Comparison of ENCODE assay signal across 13 mouse cellular contexts in the genomic region with DNA sequence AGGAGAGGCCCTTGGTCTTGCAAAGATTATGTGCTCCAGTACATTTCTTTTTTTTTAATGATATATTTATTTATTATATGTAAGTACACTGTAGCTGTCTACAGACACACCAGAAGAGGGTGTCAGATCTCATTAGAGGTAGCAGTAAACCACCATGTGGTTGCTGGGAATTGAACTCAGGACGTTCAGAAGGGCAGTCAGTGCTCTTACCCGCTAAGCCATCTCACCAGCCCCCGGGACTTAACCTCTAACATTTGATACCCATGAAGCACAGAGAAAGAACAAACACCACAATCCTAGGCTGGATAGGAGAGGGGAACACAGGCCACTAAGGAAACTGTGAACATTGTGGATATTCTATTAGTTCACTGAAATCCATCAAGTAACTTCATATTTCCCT. TPM values are rescaled to one million over a fixed set of nuclear protein-coding genes. Genes with fewer than 3 reads are reported as not detected.
DNase-seq lines count a peak whose midpoint lies in the region; TF ChIP-seq lines count a peak whose summit lies in the region.
"Not testable (repeated sequence)": the region's sequence is repeated elsewhere in the genome, so short reads cannot be mapped to it uniquely, and the experiment has no call there.
"Had no signal": no experiment of that assay in that cellular context is flagged by ENCODE, and none has a peak within 500 bp of the region (broad histone marks: within the 10 kb centered on the region; RNA-seq: fewer than 3 reads in every experiment).

No protein-coding gene starts in this region.

- 87% methylated on average over 3 of the region's 3 CpGs for whole genome bisulfite sequencing in thymus, adult 2 months

- not testable (repeated sequence) for H3K4me3 ChIP-seq in thymus, adult 2 months (ENCODE audit: control insufficient read depth, insufficient read depth, low read length)

- DNase-seq in 3134 (ENCODE audit: extremely low read depth, insufficient read length, low spot score): peak; percentile 36
- peak; percentile 94 for DNase-seq in heart, adult 11 months
- peak; percentile 14 for DNase-seq in kidney, postnatal 10 days
- peak; percentile 22 to 27 for DNase-seq in right cerebral cortex, postnatal 10 days (ENCODE audit: low spot score in 2 of 2)
- DNase-seq in spleen, postnatal 4 days (ENCODE audit: low spot score in 2 of 2): peak; percentile 24 to 76
- peak; percentile 45 for DNase-seq in testis, postnatal 10 days (ENCODE audit: low spot score)
- DNase-seq in thymus, adult 2 months: peak; percentile 17
- peak; percentile 16 for DNase-seq in thymus, postnatal 14 days

- not testable (repeated sequence) for H3K27ac ChIP-seq in thymus, adult 2 months (ENCODE audit: control insufficient read depth, insufficient read depth, low read length)

- TF ChIP-seq CTCF in thymus, adult 2 months (IDR thresholded peaks at IDR 0.05; ENCODE audit: borderline replicate concordance, control insufficient read depth, extremely low read depth, insufficient read depth, low read length, poor library complexity): not testable (repeated sequence)

- H3K27me3 ChIP-seq in thymus, adult 2 months (ENCODE audit: control insufficient read depth, insufficient read depth, low read length): not testable (repeated sequence)

- TF ChIP-seq POLR2A in thymus, adult 2 months (IDR thresholded peaks at IDR 0.05; ENCODE audit: control insufficient read depth, extremely low read depth, insufficient read depth, low read length, poor library complexity): not testable (repeated sequence)

- H3K4me1 ChIP-seq in thymus, adult 2 months (replicated peaks; ENCODE audit: control insufficient read depth, insufficient read depth, low read length): not testable (repeated sequence)

- H3K36me3 ChIP-seq in thymus, adult 2 months (ENCODE audit: control insufficient read depth, insufficient read depth, low read length): not testable (repeated sequence)

RNA-seq across cellular contexts. Expression of a gene that starts 43.9 kb away (rescaled TPM):
- polyA plus RNA-seq in thymus, adult 2 months (2012; rRNA removed): not detected in 2 replicates
- polyA plus RNA-seq: activated CD4-positive, CD25-positive, alpha-beta regulatory T cell, adult 4 months; brain, embryonic 14.5 days; C2C12; G1E; Patski had no signal

Comparison
In these comparisons a context has a peak if more than half of its experiments do, and no peak if none do; other contexts are left out.
1. DNase-seq: peak in every context shown above with its lines; median percentile 94 in heart, adult 11 months; 50 in spleen, postnatal 4 days; 45 in testis, postnatal 10 days; 36 in 3134; 24 in right cerebral cortex, postnatal 10 days; 17 in thymus, adult 2 months; 16 in thymus, postnatal 14 days; 14 in kidney, postnatal 10 days.